Mouse (Mus musculus): ENCODE results near the gene Rnf227.
"Not testable (repeated sequence)": the region's sequence is repeated elsewhere in the genome, so short reads cannot be mapped to it uniquely, and the experiment has no call there.

The Rnf227 gene

DNA sequence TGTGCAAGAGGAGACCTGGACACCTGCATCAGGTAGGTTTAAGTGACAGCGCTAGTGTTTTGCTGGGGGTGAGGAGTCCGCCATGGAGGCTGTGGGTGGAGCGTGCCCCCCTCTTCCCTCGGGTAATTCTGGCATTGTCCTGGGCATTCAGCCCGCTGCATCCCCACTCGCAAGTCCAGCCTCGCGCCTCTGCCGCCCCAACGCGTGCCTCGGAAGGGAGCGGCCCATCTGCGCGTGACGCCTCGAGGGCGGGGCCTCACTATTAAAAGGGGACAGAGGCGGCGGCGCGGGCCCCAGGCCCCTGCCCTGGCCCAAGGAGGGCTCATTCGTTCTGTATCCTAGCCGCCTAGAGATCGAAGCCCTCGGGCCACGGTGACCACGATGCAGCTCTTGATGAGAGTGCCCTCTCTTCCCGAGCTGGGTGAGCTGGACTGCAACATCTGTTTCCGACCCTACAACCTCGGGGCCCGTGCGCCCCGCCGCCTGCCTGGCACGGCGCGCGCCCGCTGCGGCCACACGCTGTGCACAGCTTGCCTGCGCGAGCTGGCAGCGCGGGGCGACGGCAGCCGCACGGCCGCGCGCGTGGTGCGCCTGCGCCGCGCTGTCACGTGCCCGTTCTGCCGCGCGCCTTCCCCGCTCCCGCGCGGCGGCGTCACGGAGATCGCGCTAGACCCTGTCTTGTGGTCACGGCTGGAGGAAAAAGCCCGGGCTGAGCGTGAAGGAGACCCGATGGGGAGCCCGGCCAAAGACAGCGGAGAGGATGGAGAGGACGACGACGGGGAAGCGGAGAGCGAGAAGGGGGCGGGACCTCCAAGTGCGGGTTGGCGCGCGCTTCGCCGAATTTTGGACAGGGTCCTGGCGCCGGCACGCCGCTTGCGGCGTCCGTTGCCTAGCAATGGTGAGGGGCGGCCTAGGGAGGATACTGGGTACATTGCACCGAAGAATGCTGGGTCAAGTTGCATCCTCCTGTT lies at the start of gene Rnf227:
Rnf227 (plus strand) TSS at position 301 of the 971 bp plus-strand sequence.
- DNase-seq: peak; percentile 85

- DNase-seq: no peak
Measured at GRCm38 (mm10) chr11:69291111-69291510, 49.1 kb upstream of the Rnf227 start.

GRCm38 (mm10) chr11:69295286-69295685 lies 45.0 kb upstream of the Rnf227 start:
- DNase-seq: peak; percentile 29

DNA sequence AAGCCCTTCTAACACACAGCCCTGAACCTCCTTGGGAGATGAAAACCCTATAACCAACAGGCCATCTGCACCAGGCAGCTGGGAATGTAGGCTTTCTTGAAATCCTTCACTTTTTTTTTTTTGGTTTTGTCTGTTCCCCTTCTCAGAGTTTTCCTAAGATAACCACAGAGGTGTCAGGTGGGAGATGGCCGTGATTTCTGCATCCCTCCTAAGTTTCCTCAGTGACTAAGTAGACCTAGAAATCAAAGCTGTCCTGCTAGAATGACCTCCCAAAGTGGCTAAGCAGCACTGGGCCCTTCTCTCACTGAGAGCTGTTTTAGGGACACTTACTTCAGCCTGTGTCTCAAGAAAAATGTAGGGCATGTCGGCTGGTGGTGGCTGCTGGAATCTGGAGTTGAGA lies 42.5 kb upstream of the Rnf227 start:
- peak; percentile 21 for DNase-seq

GRCm38 (mm10) chr11:69298231-69298630 lies 42.0 kb upstream of the Rnf227 start:
- no peak for DNase-seq

- no peak for DNase-seq
Measured at GRCm38 (mm10) chr11:69302817-69303216, 37.4 kb upstream of the Rnf227 start.

DNA sequence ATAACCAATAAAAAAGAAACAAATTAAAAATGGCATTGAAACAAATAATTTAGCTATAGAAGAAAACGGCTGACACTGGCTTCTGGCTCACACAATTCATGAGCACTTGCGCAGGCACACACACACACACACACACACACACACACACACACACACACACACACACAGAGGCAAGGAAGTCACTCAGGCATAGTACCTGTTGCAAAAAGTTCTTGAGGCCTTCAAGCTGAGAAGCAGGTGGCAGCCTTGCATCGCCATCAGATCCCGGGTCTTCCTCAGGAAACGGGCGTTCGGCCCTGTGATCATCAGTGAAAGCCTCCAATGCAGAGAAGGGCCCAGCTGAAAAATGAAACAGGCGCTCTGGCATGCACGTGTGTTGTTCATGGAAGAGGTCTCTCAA lies 35.0 kb upstream of the Rnf227 start:
- DNase-seq: no peak

DNA sequence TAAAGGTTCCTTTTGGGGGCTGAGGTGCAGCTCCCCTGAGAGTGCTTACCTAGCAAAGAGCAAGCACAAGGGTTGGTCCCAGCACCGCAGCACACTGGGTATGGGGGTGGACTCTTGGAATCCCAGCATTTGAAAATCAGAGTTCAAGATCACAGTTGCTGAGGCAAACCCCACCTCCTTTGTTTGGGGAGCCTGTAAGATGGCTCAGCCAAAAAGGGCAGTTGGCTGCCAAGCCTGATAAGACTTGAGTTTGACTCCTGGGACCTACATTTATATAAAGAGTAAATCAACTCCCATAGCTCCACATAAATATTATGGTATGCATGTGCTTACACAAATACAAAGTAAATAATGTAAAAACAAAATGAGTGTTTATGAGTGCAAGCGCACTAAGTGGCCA lies 34.2 kb upstream of the Rnf227 start:
- DNase-seq: no peak

- no peak for DNase-seq
Measured at GRCm38 (mm10) chr11:69311266-69311665, 29.0 kb upstream of the Rnf227 start.

GRCm38 (mm10) chr11:69316361-69316760 lies 23.9 kb upstream of the Rnf227 start:
- no peak for DNase-seq

GRCm38 (mm10) chr11:69318000-69318399 lies 22.3 kb upstream of the Rnf227 start:
- not testable (repeated sequence) for DNase-seq

- no peak for DNase-seq
Measured at GRCm38 (mm10) chr11:69321580-69321979, 18.7 kb upstream of the Rnf227 start.

GRCm38 (mm10) chr11:69322010-69322409 lies 18.3 kb upstream of the Rnf227 start:
- peak; percentile 56 for DNase-seq

- no peak for DNase-seq
Measured at GRCm38 (mm10) chr11:69322693-69323471, 17.4 kb upstream of the Rnf227 start.

DNA sequence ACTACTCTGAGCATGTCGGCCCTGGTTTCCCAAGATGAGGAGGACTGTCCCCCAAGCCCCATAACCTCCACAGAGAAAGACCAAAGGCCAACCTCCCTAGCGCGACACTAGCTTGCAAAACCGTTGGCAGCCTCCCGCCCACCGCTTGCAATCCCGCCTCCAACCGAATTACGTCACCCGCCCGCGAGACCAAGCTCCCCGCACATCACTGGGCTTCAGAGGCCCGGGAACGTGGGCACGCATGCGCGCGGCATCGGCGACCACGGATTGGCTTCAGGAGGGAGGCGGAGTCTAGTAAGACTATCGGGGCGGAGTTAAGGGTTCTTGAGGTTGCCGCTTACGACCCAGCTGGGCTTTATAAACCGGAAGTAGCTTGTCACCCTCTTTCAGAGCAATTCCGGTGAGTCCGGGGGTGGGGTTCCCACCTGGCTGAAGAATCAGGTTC lies 16.6 kb upstream of the Rnf227 start, which contains the start of the genes Cntrob and Trappc1:
Cntrob (minus strand) TSS at position 109 of the 445 bp plus-strand sequence.
Trappc1 (plus strand) TSS at position 314 of the 445 bp plus-strand sequence.
- DNase-seq: peak; percentile 99

DNA sequence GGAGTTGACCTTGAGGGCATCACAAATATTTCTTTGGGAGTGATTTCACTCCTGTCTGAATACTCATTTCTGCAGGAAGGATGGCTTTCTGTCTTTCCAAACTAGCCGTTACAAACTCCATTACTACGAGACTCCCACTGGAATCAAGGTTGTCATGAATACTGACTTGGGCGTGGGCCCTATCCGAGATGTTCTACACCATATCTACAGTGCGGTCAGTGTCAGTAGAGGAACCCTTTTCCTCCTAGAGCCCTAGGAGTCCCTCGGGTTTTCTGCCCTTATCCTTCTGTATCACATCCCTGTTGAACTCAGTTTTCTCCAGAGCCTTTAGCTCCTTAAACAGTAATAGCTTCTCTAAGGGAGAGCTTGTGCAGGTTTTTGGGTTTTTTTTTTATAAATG lies 15.5 kb upstream of the Rnf227 start:
- no peak for DNase-seq

DNA sequence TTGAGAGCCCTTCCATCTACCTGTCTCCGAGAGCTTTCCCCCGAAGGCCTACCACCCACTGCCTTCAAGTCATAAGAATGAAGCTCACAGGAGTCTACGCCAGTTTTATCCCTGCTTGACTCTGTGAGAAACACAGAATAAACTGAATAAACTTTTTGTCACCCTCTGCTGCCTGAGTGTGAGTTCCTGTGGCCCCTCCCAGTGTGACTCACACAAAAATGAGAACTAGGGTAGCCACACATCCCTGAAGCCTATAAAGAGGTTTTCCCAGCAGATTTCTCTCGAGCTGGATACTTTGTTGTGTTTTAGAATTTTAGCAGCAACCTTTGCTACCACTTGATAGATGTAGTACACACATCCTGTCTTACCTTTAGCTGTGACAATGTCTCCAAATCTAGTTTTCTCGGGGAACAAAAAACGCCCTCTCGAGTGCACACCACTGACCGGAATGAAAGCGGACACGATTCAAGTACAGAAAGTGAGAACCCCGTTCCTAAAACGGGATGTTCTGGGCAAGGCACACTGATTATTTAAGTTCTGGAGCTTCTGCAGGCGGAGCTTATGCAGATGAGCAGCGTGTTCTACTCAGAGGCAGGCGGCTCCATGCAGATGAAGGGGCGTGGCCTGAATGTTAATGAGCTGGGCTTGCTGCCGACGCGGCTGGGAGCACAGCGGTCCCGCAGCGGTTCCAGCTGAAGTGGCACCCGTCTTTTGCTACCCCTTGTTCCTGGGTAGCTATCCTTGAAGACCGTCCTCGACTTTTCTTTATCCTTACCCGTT lies 14.4 kb upstream of the Rnf227 start, which contains the start of gene Kcnab3:
Kcnab3 (plus strand) TSS at position 631 of the 780 bp plus-strand sequence.
- peak; percentile 89 for DNase-seq

- no peak for DNase-seq
Measured at GRCm38 (mm10) chr11:69326408-69327156, 13.7 kb upstream of the Rnf227 start.

DNA sequence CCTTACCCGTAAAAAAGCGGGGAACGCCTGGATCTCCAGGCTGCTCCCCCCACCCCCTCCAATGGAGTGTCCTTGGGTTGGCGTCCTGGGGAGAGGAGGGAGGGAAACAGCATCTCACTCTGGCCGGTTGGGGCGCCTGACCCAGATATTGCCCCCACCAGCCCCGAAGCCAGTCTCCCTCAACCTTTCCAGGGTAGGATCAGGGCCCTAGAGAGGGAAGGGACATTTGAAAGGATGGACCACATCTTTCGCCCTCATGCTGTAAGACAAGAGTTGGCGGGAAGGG lies 13.2 kb upstream of the Rnf227 start:
- DNase-seq: no peak

GRCm38 (mm10) chr11:69327648-69328047 lies 12.6 kb upstream of the Rnf227 start:
- no peak for DNase-seq

- DNase-seq: no peak
Measured at GRCm38 (mm10) chr11:69328517-69328916, 11.7 kb upstream of the Rnf227 start.

- no peak for DNase-seq
Measured at GRCm38 (mm10) chr11:69331152-69331551, 9.1 kb upstream of the Rnf227 start.

Measured in right cerebral cortex, adult 18-20 months (tissue).